Mouse (Mus musculus): ENCODE data around the gene Slc24a3.

GRCm38 (mm10) chr2:145269410-145269809 lies 101.9 kb downstream of the Slc24a3 start:
- TF ChIP-seq CTCF (IDR thresholded peaks at IDR 0.05; ENCODE audit: insufficient read depth, low read depth, low read length) = no peak
- no peak for TF ChIP-seq POLR2A (IDR thresholded peaks at IDR 0.05; ENCODE audit: insufficient read depth, low read depth, low read length)
